Mouse (Mus musculus): Measurements from ENCODE around the gene Myh3. TPM values are rescaled to one million over a fixed set of nuclear protein-coding genes. Genes with fewer than 3 reads are reported as not detected.

The Myh3 gene
- polyA plus RNA-seq, 1 experiment from 2014 or later, result 0.06 TPM

- ATAC-seq, result no peak
Observed at GRCm38 (mm10) chr11:67072615-67073130, 5.4 kb upstream of the Myh3 start.

GRCm38 (mm10) chr11:67075036-67075435 lies 3.1 kb upstream of the Myh3 start:
- Histone ChIP-seq H3K27me3 (ENCODE audit: insufficient read depth, low read length) (no peaks in the 10 kb centered on the region), H3K9me3 (ENCODE audit: low read length) (no peaks in the 10 kb centered on the region), H3K9ac (replicated peaks) (no peak overlapping the region), H3K4me1 (ENCODE audit: insufficient read depth) (no peaks in the 10 kb centered on the region), H3K4me3 (ENCODE audit: low read depth, low read length) (no peak overlapping the region), H3K27ac (ENCODE audit: low read depth) (no peak overlapping the region), H3K4me2 (ENCODE audit: low read depth, low read length) (no peak overlapping the region), H3K36me3 (replicated peaks; ENCODE audit: insufficient read depth, low read length) (no peaks in the 10 kb centered on the region)
- WGBS (ENCODE audit: insufficient replicate concordance), result 59% methylated on average over 3 of the region's 3 CpGs
- no peak for DNase-seq
- ATAC-seq, result no peak
- TF ChIP-seq CTCF (IDR thresholded peaks at IDR 0.05; ENCODE audit: low read depth), result no peak

More at GRCm38 (mm10) chr11:67072615-67073130, 5.4 kb upstream of the Myh3 start:
- H3K9ac ChIP-seq (replicated peaks), result no peak overlapping the region
- no peaks in the 10 kb centered on the region for H3K27me3 ChIP-seq (ENCODE audit: insufficient read depth, low read length)
- DNase-seq, result no peak
- no peaks in the 10 kb centered on the region for H3K36me3 ChIP-seq (replicated peaks; ENCODE audit: insufficient read depth, low read length)
- no peaks in the 10 kb centered on the region for H3K9me3 ChIP-seq (ENCODE audit: low read length)
- no peaks in the 10 kb centered on the region for H3K4me1 ChIP-seq (ENCODE audit: insufficient read depth)
- no peak overlapping the region for H3K4me3 ChIP-seq (ENCODE audit: low read depth, low read length)
- TF ChIP-seq CTCF (IDR thresholded peaks at IDR 0.05; ENCODE audit: low read depth), result no peak
- TF ChIP-seq EP300 (IDR thresholded peaks at IDR 0.05; ENCODE audit: low read depth), result no peak
- no peak overlapping the region for H3K27ac ChIP-seq (ENCODE audit: low read depth)
- no peak overlapping the region for H3K4me2 ChIP-seq (ENCODE audit: low read depth, low read length)
- 80% methylated on average over 15 of the region's 15 CpGs for WGBS (ENCODE audit: insufficient replicate concordance)

GRCm38 (mm10) chr11:67076781-67077180 lies 1.3 kb upstream of the Myh3 start:
- H3K4me2 ChIP-seq (ENCODE audit: low read depth, low read length), result no peak overlapping the region
- no peak overlapping the region for H3K9ac ChIP-seq (replicated peaks)
- TF ChIP-seq CTCF (IDR thresholded peaks at IDR 0.05; ENCODE audit: low read depth) (no peak), EP300 (IDR thresholded peaks at IDR 0.05; ENCODE audit: low read depth) (no peak)
- no peaks in the 10 kb centered on the region for H3K4me1 ChIP-seq (ENCODE audit: insufficient read depth)
- ATAC-seq, result no peak
- 78% methylated on average over 5 of the region's 5 CpGs for WGBS (ENCODE audit: insufficient replicate concordance)
- no peak overlapping the region for H3K4me3 ChIP-seq (ENCODE audit: low read depth, low read length)
- no peaks in the 10 kb centered on the region for H3K27me3 ChIP-seq (ENCODE audit: insufficient read depth, low read length)
- no peak overlapping the region for H3K27ac ChIP-seq (ENCODE audit: low read depth)
- no peaks in the 10 kb centered on the region for H3K36me3 ChIP-seq (replicated peaks; ENCODE audit: insufficient read depth, low read length)
- DNase-seq, result no peak
- H3K9me3 ChIP-seq (ENCODE audit: low read length), result no peaks in the 10 kb centered on the region

GRCm38 (mm10) chr11:67077435-67077834 lies 665 bp upstream of the Myh3 start:
- ATAC-seq, result no peak

GRCm38 (mm10) chr11:67078888-67079287 lies 788 bp downstream of the Myh3 start:
- WGBS (ENCODE audit: insufficient replicate concordance), result 85% methylated on average over 6 of the region's 6 CpGs
- TF ChIP-seq CTCF (IDR thresholded peaks at IDR 0.05; ENCODE audit: low read depth) (no peak), EP300 (IDR thresholded peaks at IDR 0.05; ENCODE audit: low read depth) (no peak)

More at GRCm38 (mm10) chr11:67077435-67077834, 665 bp upstream of the Myh3 start:
- Histone ChIP-seq H3K9ac (replicated peaks) (no peak overlapping the region), H3K36me3 (replicated peaks; ENCODE audit: insufficient read depth, low read length) (no peaks in the 10 kb centered on the region), H3K4me1 (ENCODE audit: insufficient read depth) (no peaks in the 10 kb centered on the region), H3K9me3 (ENCODE audit: low read length) (no peaks in the 10 kb centered on the region), H3K27me3 (ENCODE audit: insufficient read depth, low read length) (no peaks in the 10 kb centered on the region), H3K27ac (ENCODE audit: low read depth) (no peak overlapping the region), H3K4me3 (ENCODE audit: low read depth, low read length) (no peak overlapping the region), H3K4me2 (ENCODE audit: low read depth, low read length) (no peak overlapping the region)
- no peak for TF ChIP-seq EP300 (IDR thresholded peaks at IDR 0.05; ENCODE audit: low read depth)
- TF ChIP-seq CTCF (IDR thresholded peaks at IDR 0.05; ENCODE audit: low read depth), result no peak
- no peak for DNase-seq
- WGBS (ENCODE audit: insufficient replicate concordance), result 51% methylated on average over 3 of the region's 3 CpGs

GRCm38 (mm10) chr11:67079740-67080139 lies 1.6 kb downstream of the Myh3 start:
- Histone ChIP-seq H3K27ac (ENCODE audit: low read depth) (no peak overlapping the region), H3K4me2 (ENCODE audit: low read depth, low read length) (no peak overlapping the region), H3K9ac (replicated peaks) (no peak overlapping the region), H3K4me3 (ENCODE audit: low read depth, low read length) (no peak overlapping the region), H3K9me3 (ENCODE audit: low read length) (no peaks in the 10 kb centered on the region), H3K27me3 (ENCODE audit: insufficient read depth, low read length) (peaks cover 11% of the 10 kb centered on the region), H3K36me3 (replicated peaks; ENCODE audit: insufficient read depth, low read length) (no peaks in the 10 kb centered on the region), H3K4me1 (ENCODE audit: insufficient read depth) (no peaks in the 10 kb centered on the region)
- WGBS (ENCODE audit: insufficient replicate concordance), result 69% methylated on average over 11 of the region's 11 CpGs
- ATAC-seq (no peak), DNase-seq (no peak)
- TF ChIP-seq CTCF (IDR thresholded peaks at IDR 0.05; ENCODE audit: low read depth) (no peak), EP300 (IDR thresholded peaks at IDR 0.05; ENCODE audit: low read depth) (no peak)

More at GRCm38 (mm10) chr11:67078888-67079287, 788 bp downstream of the Myh3 start:
- no peaks in the 10 kb centered on the region for H3K36me3 ChIP-seq (replicated peaks; ENCODE audit: insufficient read depth, low read length)
- ATAC-seq (no peak), DNase-seq (no peak)
- peaks cover 3% of the 10 kb centered on the region; the same call in 1 of the 2 replicates for H3K27me3 ChIP-seq (ENCODE audit: insufficient read depth, low read length)
- no peak overlapping the region for H3K4me2 ChIP-seq (ENCODE audit: low read depth, low read length)
- H3K4me1 ChIP-seq (ENCODE audit: insufficient read depth), result no peaks in the 10 kb centered on the region
- no peak overlapping the region for H3K4me3 ChIP-seq (ENCODE audit: low read depth, low read length)
- no peak overlapping the region for H3K27ac ChIP-seq (ENCODE audit: low read depth)
- no peak overlapping the region for H3K9ac ChIP-seq (replicated peaks)
- H3K9me3 ChIP-seq (ENCODE audit: low read length), result no peaks in the 10 kb centered on the region
